Mouse (Mus musculus): ENCODE measurements around the gene Apon. TPM values are rescaled to one million over a fixed set of nuclear protein-coding genes. Genes with fewer than 3 reads are reported as not detected.
"Not testable (repeated sequence)": the region's sequence is repeated elsewhere in the genome, so short reads cannot be mapped to it uniquely, and the experiment has no call there.

Gene Apon
- polyA plus RNA-seq, 1 experiment from 2014 or later: 0.49 TPM

DNA sequence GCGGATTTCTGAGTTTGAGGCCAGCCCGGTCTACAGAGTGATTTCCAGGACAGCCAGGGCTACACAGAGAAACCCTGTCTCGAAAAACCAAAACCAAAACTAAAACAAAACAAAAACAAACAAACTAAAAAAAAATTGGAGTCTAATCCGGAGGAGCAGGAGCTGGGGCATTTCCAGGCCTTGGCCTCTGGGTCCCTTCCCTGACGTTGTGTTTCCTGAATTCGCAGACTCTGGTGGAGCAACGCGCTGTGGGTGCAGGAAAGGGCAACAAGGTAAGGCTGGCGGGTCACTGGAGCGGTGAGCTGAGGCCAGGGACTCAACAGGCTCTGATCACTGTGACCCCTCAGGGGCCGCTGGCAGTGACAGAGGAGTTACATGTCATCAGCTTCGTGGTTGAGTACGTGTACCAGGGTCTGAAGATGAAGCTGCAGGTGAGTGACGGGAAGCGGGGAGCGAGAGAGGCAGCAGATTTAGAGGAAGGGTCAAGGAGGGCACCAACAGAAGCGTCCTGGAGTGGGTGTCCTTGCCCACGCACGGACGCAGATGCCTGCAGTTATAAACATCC lies 29.1 kb downstream of the Apon start:
- ATAC-seq (ENCODE audit: low FRiP score, low read depth): no peak
- peaks cover 72% of the 10 kb centered on the region for H3K36me3 ChIP-seq

DNA sequence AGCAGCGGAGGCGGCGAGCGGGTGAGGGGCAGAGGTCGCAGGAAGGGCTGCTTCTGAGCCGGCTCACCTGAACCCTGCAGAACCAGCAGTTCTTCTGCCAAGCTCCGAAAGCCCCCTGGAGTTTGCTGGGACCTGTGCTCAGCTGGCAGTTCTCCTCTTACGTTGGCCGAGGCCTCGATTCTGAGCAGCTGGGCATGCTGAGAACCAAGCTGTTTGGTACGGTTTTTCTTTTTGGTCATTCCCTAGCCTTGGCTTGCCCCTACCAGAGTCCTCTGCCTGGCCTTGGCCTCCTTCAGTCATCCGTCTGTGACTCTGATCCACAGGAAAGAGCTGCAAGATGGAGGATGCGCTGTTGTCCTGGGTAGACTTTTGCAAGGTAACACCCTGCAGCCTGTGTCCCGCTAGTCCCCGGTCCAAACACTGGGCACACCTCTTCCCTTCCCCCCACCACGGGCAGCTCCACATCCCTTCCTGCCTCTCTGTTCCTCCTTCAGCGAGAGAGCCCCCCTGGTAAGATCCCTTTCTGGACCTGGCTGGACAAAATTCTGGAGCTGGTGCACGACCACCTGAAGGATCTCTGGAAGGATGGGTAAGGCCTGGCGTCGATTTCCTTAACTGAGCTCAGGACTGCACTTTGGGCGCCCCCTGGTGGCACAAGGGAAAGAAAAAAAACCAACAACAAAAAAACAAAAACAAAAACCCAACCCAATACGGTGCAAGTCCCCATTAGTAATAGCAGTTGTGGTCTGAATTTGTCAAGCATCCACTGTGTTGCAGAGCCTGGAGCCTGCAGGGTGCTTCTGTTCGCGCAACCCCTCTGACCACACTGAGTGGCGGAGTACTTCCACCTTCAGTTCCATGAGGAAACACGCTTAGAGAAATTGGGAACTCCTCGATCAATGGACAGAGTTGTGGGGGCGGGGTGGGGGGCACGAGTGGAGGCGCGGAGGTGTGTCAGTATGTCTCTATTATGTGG lies 30.0 kb downstream of the Apon start:
- H3K4me2 ChIP-seq (replicated peaks): no peak overlapping the region
- no peak overlapping the region for H3K9ac ChIP-seq
- H3K4me3 ChIP-seq: no peak overlapping the region
- H3K9me3 ChIP-seq: no peaks in the 10 kb centered on the region
- ATAC-seq (ENCODE audit: low FRiP score, low read depth): no peak
- no peaks in the 10 kb centered on the region for H3K4me1 ChIP-seq
- WGBS: 67% methylated on average over 31 of the region's 31 CpGs
- no peak overlapping the region for H3K27ac ChIP-seq
- H3K27me3 ChIP-seq (replicated peaks): no peaks in the 10 kb centered on the region
- H3K36me3 ChIP-seq: peaks cover 67% of the 10 kb centered on the region

More for the DNA sequence above, 29.1 kb downstream of the Apon start:
- H3K27me3 ChIP-seq (replicated peaks): no peaks in the 10 kb centered on the region
- no peak overlapping the region for H3K4me2 ChIP-seq (replicated peaks)
- no peaks in the 10 kb centered on the region for H3K4me1 ChIP-seq
- H3K27ac ChIP-seq: no peak overlapping the region
- WGBS: 95% methylated on average over 20 of the region's 20 CpGs
- H3K4me3 ChIP-seq: no peak overlapping the region
- H3K9me3 ChIP-seq: no peaks in the 10 kb centered on the region
- no peak overlapping the region for H3K9ac ChIP-seq

DNA sequence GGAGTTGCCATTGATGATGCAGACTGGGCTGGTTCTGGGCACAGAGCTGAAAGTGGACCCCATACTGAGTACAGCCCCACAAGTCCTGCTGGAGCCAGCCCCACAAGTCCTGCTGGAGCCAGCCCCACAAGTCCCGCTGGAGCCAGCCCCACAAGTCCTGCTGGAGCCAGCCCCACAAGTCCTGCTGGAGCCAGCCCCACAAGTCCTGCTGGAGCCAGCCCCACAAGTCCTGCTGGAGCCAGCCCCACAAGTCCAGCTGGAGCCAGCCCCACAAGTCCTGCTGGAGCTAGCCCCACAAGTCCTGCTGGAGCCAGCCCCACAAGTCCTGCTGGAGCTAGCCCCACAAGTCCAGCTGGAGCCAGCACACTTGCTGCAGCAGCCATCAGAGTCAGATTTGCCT lies 36.7 kb downstream of the Apon start:
- H3K27ac ChIP-seq; H3K9ac ChIP-seq; ATAC-seq (ENCODE audit: low FRiP score, low read depth); H3K4me1 ChIP-seq; H3K9me3 ChIP-seq; H3K27me3 ChIP-seq (replicated peaks); H3K4me3 ChIP-seq; H3K4me2 ChIP-seq (replicated peaks): not testable (repeated sequence)
- H3K36me3 ChIP-seq: peaks cover 40% of the 10 kb centered on the region
- 89% methylated on average over 1 of the region's 1 CpGs for WGBS

DNA sequence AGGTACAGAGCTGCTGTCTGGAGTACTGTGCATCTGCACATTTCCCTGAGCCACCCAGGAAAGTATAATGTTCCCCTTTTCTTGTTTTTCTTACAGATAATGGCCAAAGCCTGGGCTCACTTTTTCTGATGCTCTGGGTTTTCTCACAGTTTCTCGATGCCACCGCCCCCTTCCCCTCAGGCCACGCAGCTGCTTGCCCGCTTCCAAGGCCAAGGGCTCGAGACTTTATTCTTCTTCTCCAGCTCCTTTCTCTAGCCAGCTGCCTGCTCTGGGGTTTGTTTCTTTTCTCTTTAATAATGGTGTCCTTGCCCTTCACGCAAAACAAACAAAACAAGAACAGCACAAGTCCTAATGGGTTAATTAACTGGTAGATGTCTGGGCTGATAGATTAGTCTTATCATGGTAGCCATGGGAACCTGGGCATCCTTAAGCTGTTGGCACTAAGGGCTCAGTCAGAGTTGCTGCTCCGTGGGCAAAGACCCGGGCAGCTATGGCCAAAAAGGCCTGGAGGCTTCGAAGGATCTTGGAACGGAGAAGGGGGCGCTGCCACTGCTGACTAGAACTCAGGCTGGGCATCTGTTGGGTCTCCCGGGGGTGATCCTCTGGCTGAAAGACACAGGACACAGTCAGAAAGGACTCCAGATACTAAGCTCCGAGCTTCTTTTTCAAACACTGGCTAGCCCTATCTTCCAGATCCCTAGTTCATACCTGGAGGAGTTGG lies 42.6 kb downstream of the Apon start:
- no peaks in the 10 kb centered on the region for H3K27me3 ChIP-seq (replicated peaks)
- no peak overlapping the region for H3K4me2 ChIP-seq (replicated peaks)
- H3K27ac ChIP-seq: no peak overlapping the region
- no peaks in the 10 kb centered on the region for H3K9me3 ChIP-seq
- no peaks in the 10 kb centered on the region for H3K4me1 ChIP-seq
- ATAC-seq (ENCODE audit: low FRiP score, low read depth): no peak
- 76% methylated on average over 13 of the region's 13 CpGs for WGBS
- H3K9ac ChIP-seq: no peak overlapping the region
- H3K36me3 ChIP-seq: peaks cover 9% of the 10 kb centered on the region
- no peak overlapping the region for H3K4me3 ChIP-seq

- Histone ChIP-seq H3K36me3 (peaks cover 3% of the 10 kb centered on the region), H3K9ac (no peak overlapping the region), H3K4me2 (replicated peaks) (no peak overlapping the region), H3K4me1 (peaks cover 1% of the 10 kb centered on the region), H3K4me3 (no peak overlapping the region), H3K27ac (no peak overlapping the region), H3K9me3 (no peaks in the 10 kb centered on the region), H3K27me3 (replicated peaks) (no peaks in the 10 kb centered on the region)
- ATAC-seq (ENCODE audit: low FRiP score, low read depth): no peak
- 77% methylated on average over 4 of the region's 4 CpGs for WGBS
These were observed 43.3 kb downstream of the Apon start for GRCm38 (mm10) chr10:128297221-128297620.

GRCm38 (mm10) chr10:128297622-128298021 lies 43.7 kb downstream of the Apon start:
- no peaks in the 10 kb centered on the region for H3K9me3 ChIP-seq
- no peaks in the 10 kb centered on the region for H3K27me3 ChIP-seq (replicated peaks)
- H3K27ac ChIP-seq: no peak overlapping the region
- ATAC-seq (ENCODE audit: low FRiP score, low read depth): no peak
- no peak overlapping the region for H3K4me2 ChIP-seq (replicated peaks)
- no peak overlapping the region for H3K4me3 ChIP-seq
- WGBS: 83% methylated on average over 11 of the region's 11 CpGs
- no peak overlapping the region for H3K9ac ChIP-seq
- H3K4me1 ChIP-seq: peaks cover 5% of the 10 kb centered on the region
- H3K36me3 ChIP-seq: no peaks in the 10 kb centered on the region; the same call in 1 of the 2 replicates

DNA sequence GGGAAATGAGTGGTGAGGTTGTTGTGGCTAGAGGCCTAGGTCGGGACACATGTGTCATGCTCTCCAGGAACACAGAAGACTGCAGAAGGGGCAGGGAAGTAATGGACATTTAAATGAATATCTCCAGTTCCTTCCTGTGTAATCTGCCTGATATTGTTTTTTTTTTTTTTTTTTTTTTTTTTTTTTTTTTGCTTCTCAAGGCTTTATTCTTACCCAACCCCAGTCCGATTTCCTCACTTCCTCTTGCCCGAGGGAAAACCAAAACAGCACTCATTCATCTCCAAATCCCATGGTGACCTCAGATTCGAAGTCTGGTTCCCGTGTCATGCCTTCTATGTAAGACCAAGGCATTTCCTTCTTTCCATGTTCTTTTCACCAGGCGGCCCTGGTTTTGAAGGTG lies 44.3 kb downstream of the Apon start:
- WGBS: 73% methylated on average over 6 of the region's 6 CpGs
- no peak overlapping the region for H3K9ac ChIP-seq

DNA sequence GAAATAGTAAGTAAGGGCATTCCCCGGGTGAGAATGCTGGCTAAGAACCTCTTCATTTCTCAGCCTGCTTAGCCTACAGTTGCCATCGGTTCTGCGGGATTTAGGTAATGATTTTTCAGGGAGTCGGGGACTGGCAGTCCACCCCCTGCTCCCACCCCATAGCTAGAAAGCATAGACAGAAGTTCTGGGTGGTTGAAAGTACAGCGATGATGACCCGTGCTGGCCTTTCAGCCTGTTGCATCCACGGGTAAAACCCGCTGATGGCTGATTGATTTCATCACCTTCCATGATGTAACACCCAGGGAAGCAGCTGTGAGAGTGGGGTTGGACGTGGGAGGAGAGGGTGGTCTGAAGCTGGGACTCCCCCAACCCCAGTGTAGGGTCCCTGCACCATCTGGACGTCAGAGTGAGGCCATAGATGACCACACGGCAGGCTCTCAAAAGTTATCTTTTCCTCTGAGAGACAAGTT lies 44.8 kb downstream of the Apon start, which contains the start of gene Il23a:
Gene Il23a (minus strand): TSS at position 51 of the 470 bp plus-strand sequence.
- no peak within 1 kb of the TSS for H3K4me3 ChIP-seq
- no peak for ATAC-seq (ENCODE audit: low FRiP score, low read depth)

More for the DNA sequence above, 44.3 kb downstream of the Apon start:
- peaks cover 5% of the 10 kb centered on the region for H3K4me1 ChIP-seq
- H3K9me3 ChIP-seq: no peaks in the 10 kb centered on the region
- H3K36me3 ChIP-seq: no peaks in the 10 kb centered on the region
- no peak overlapping the region for H3K4me2 ChIP-seq (replicated peaks)
- H3K27ac ChIP-seq: no peak overlapping the region
- no peak for ATAC-seq (ENCODE audit: low FRiP score, low read depth)
- H3K27me3 ChIP-seq (replicated peaks): no peaks in the 10 kb centered on the region
- H3K4me3 ChIP-seq: no peak overlapping the region

GRCm38 (mm10) chr10:128302357-128302756 lies 48.5 kb downstream of the Apon start:
- no peak; the same call in 1 of the 2 replicates for ATAC-seq (ENCODE audit: low FRiP score, low read depth)
- Histone ChIP-seq H3K27ac (peak overlapping the region; percentile 75), H3K9me3 (no peaks in the 10 kb centered on the region), H3K27me3 (replicated peaks) (no peaks in the 10 kb centered on the region), H3K36me3 (peaks cover 4% of the 10 kb centered on the region; the same call in 1 of the 2 replicates), H3K9ac (peak overlapping the region; percentile 71), H3K4me2 (replicated peaks) (peak overlapping the region; percentile 79), H3K4me1 (peaks cover 14% of the 10 kb centered on the region), H3K4me3 (peak overlapping the region; percentile 49)
- WGBS: 45% methylated on average over 3 of the region's 3 CpGs

More for the DNA sequence above, 44.8 kb downstream of the Apon start, which contains the start of gene Il23a:
- no peak within 1 kb of the TSS for H3K27ac ChIP-seq
- H3K27me3 ChIP-seq (replicated peaks): no peaks in the 10 kb centered on the region
- no peak within 1 kb of the TSS for H3K9ac ChIP-seq
- H3K9me3 ChIP-seq: no peaks in the 10 kb centered on the region
- peaks cover 6% of the 10 kb centered on the region for H3K4me1 ChIP-seq
- H3K36me3 ChIP-seq: no peaks in the 10 kb centered on the region
- WGBS: 82% methylated on average over 11 of the region's 11 CpGs
- no peak within 1 kb of the TSS for H3K4me2 ChIP-seq (replicated peaks)

GRCm38 (mm10) chr10:128302785-128303125 lies 48.9 kb downstream of the Apon start:
- Histone ChIP-seq H3K4me2 (replicated peaks) (peak overlapping the region; percentile 79), H3K9me3 (no peaks in the 10 kb centered on the region), H3K4me3 (peak overlapping the region; percentile 49), H3K36me3 (peaks cover 4% of the 10 kb centered on the region; the same call in 1 of the 2 replicates), H3K27ac (peak overlapping the region; percentile 75), H3K27me3 (replicated peaks) (no peaks in the 10 kb centered on the region), H3K4me1 (peaks cover 14% of the 10 kb centered on the region), H3K9ac (peak overlapping the region; percentile 71)
- ATAC-seq (ENCODE audit: low FRiP score, low read depth): peak; percentile 52
- WGBS: under 1% methylated on average over 9 of the region's 9 CpGs

DNA sequence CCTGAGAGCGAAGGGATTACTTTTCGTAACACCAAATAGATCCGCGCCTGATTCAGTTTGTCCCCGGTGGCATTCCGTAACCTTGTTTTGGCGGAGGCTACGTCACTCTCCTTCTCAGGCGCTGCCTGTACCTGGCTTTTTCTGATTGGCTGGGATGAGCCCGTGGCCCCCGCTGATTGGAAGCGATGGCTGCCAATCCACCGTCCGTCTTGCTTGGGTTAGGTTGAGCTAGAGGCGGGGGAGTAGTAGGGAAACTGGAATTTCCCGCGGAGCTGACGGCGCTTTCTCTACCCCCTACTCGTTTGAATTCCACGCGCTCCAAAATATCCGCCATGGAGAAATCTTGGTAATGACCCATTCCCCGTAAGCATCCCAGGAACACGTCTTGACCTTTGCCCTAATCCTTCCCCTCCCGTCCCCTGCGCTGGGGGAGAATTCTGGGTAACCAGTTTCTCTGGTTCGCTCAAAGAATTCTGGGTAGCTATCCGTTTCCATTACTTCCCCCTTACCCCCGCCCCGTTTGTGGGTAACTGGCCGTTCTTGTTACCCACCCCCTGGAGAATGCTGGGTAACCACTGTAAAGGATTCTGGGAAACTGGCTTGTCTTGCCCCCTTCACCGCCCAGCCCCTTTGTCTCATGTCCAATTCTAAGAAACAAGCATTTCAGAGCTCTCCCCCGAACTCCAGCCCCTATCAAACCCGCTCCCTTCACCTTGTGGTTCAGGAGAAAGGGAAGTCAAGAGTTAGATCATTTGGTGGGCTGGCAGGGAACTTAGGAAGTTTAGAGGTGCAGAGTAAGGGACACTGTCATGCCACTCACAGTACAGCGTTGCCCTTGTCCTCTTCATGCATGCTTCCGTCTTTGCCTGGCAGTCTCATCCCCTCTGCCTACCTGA lies 49.5 kb downstream of the Apon start, which contains the start of gene Pan2:
Gene Pan2 (plus strand): TSS at position 210 of the 896 bp plus-strand sequence.
- Histone ChIP-seq H3K4me3 (peak within 1 kb of the TSS; percentile 49), H3K9ac (peak within 1 kb of the TSS; percentile 73), H3K4me1 (peaks cover 14% of the 10 kb centered on the region), H3K27ac (peak within 1 kb of the TSS; percentile 75), H3K27me3 (replicated peaks) (no peaks in the 10 kb centered on the region), H3K36me3 (peaks cover 10% of the 10 kb centered on the region), H3K4me2 (replicated peaks) (peak within 1 kb of the TSS; percentile 79), H3K9me3 (no peaks in the 10 kb centered on the region)
- ATAC-seq (ENCODE audit: low FRiP score, low read depth): peak; percentile 99
- 2% methylated on average over 37 of the region's 37 CpGs for WGBS
